Mouse (Mus musculus) lung, embryonic 14.5 days (tissue): Measurements from ENCODE around the gene Nosip. TPM values are rescaled to one million over a fixed set of nuclear protein-coding genes. Genes with fewer than 3 reads are reported as not detected.
"Not testable (repeated sequence)": the region's sequence is repeated elsewhere in the genome, so short reads cannot be mapped to it uniquely, and the experiment has no call there.

Experiments
- ATAC-seq: fragments of 200-750 bp; cut with Nextera tagmentation; 2 replicates; pipeline ENCODE4 v1.8.0; 2017; ENCODE audit warnings: mild to moderate bottlenecking, moderate TSS enrichment, moderate library complexity; ENCODE audit not compliant: insufficient read depth
- DNase-seq: peaks from one replicate; pipeline ENCODE4 v3.0.0-alpha.2; 2015
- H3K27ac ChIP-seq: fragments of 300-500 bp; sonication (generic); 2 replicates; pipeline ENCODE4 v1.5.1; 2014; ENCODE audit warnings: low read depth, mild to moderate bottlenecking, moderate library complexity
- H3K27me3 ChIP-seq: fragments of 300-500 bp; sonication (generic); 2 replicates; pipeline ENCODE4 v1.6.1; 2014; ENCODE audit warnings: low read length, control low read depth; ENCODE audit not compliant: insufficient read depth
- H3K36me3 ChIP-seq: fragments of 300-500 bp; sonication (generic); 2 replicates; pipeline ENCODE4 v1.6.1; 2014; ENCODE audit warnings: control low read depth; ENCODE audit not compliant: insufficient read depth
- H3K4me1 ChIP-seq: fragments of 300-500 bp; sonication (generic); 2 replicates; pipeline ENCODE4 v1.6.1; 2014; ENCODE audit warnings: antibody characterized with exemption, control low read depth; ENCODE audit not compliant: insufficient read depth
- H3K4me2 ChIP-seq: fragments of 300-500 bp; sonication (generic); 2 replicates; pipeline ENCODE4 v1.6.1; 2014; ENCODE audit warnings: mild to moderate bottlenecking
- H3K4me3 ChIP-seq: fragments of 300-500 bp; sonication (generic); 2 replicates; pipeline ENCODE4 v1.5.1; 2014; ENCODE audit warnings: low read depth, low read length
- H3K9ac ChIP-seq: fragments of 300-500 bp; sonication (generic); 2 replicates; pipeline ENCODE4 v1.6.1; 2014
- H3K9me3 ChIP-seq: fragments of 300-500 bp; sonication (generic); 2 replicates; pipeline ENCODE4 v1.6.1; 2016; ENCODE audit warnings: low read depth, low read length, control low read depth
- CTCF ChIP-seq: IDR thresholded peaks from 2 replicates; pipeline ENCODE4 v1.5.1; 2016; ENCODE audit warnings: antibody characterized with exemption, low read depth
- WGBS: fragments of 180-500 bp; shearing (Covaris S2); extraction: QIAGEN DNeasy Blood & Tissue Kit; methylation state at CpG from one replicate; pipeline ENCODE4 v1.1.7; 2014; 5-methylcytosine and 5-hydroxymethylcytosine counted together
- polyA plus RNA-seq: library from polyadenylated mRNA; unstranded; fragments of >200 nt; fragmentation: Nextera tagmentation; extraction: Ambion mirVana; gene quantifications from 2 replicates; pipeline ENCODE4 v1.2.1, GENCODE M21; 2014

Gene Nosip
- polyA plus RNA-seq, 1 experiment from 2014 or later, result 68.6 TPM

DNA sequence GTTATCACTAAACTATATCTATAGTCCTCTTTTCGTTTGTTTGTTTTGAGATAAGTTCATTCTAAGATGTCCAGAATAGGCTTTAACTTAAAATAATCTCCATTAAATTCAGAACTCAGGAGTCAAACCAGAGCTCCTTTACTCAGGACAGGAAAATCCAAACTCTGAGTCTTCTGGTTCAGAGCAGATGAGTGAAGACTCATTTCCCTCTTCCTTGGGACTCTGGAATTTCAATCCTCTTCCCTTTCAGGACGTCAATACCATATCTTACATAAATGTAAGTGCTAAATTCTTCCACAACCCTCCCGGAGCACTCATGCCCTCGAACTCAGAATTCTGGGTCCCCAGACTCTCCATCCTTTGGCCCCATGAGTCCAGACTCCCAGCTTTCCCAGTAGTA lies 45.5 kb upstream of the Nosip start:
- DNase-seq (no peak), ATAC-seq (no peak)
- H3K9ac ChIP-seq, result peak overlapping the region; percentile 92
- H3K9me3 ChIP-seq, result no peaks in the 10 kb centered on the region
- H3K4me1 ChIP-seq, result peaks cover 15% of the 10 kb centered on the region
- H3K4me2 ChIP-seq, result peak overlapping the region; percentile 68
- no peak for TF ChIP-seq CTCF
- 0% methylated on average over 4 of the region's 4 CpGs for WGBS
- peaks cover 26% of the 10 kb centered on the region for H3K36me3 ChIP-seq
- peak overlapping the region; percentile 98 for H3K27ac ChIP-seq
- peak overlapping the region; percentile 96 for H3K4me3 ChIP-seq
- H3K27me3 ChIP-seq, result no peaks in the 10 kb centered on the region

DNA sequence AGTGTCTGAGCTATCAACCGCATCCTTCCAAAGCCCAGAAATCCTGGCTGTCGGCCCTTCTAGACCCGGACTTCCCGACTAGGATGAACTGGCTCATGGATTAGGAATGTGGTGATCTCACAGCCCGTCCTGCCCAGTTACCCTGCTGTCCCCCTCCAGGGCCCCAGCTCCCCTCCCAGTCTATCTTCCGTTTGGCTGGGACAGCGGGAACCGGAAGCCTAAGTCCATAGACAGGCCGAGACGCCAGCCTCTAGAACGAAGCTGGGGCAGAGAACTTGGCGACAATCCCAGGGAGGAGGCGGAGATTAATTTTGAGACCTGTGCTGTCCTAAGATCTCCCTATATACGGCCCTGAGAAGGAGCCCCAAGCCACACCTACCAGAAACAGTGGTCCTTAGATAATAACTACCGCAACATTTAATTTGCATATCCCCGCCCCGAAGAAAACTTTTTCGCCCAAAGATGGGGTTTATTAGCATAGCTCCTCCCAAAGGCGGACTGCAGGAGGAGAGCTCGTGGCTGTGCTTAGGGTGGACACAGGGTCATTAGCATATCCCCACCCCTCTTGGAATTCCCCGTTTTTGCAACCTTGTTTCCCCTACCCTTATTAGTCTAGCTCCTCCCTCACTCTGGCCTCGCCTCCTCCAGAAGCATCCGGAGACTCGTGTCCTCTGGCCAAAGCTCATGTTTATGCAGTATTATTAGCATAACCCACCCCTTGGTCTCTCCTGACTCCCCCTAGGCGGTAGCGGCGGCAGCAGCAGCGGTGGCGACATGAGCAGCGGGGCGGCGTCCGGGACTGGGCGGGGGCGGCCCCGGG lies 44.8 kb upstream of the Nosip start, which contains the start of gene Rras:
Gene Rras (plus strand): TSS at position 720 of the 820 bp plus-strand sequence.
- no peak; the same call in 1 of the 2 replicates for TF ChIP-seq CTCF
- peak within 1 kb of the TSS; percentile 98 for H3K27ac ChIP-seq
- H3K9ac ChIP-seq, result peak within 1 kb of the TSS; percentile 92
- 0% methylated on average over 36 of the region's 36 CpGs for WGBS
- no peaks in the 10 kb centered on the region for H3K27me3 ChIP-seq
- peaks cover 15% of the 10 kb centered on the region for H3K4me1 ChIP-seq
- peaks cover 19% of the 10 kb centered on the region for H3K36me3 ChIP-seq
- peak within 1 kb of the TSS; percentile 68 for H3K4me2 ChIP-seq
- DNase-seq (peak; percentile 98), ATAC-seq (peak; percentile 93)
- H3K9me3 ChIP-seq, result no peaks in the 10 kb centered on the region
- H3K4me3 ChIP-seq, result peak within 1 kb of the TSS; percentile 96

DNA sequence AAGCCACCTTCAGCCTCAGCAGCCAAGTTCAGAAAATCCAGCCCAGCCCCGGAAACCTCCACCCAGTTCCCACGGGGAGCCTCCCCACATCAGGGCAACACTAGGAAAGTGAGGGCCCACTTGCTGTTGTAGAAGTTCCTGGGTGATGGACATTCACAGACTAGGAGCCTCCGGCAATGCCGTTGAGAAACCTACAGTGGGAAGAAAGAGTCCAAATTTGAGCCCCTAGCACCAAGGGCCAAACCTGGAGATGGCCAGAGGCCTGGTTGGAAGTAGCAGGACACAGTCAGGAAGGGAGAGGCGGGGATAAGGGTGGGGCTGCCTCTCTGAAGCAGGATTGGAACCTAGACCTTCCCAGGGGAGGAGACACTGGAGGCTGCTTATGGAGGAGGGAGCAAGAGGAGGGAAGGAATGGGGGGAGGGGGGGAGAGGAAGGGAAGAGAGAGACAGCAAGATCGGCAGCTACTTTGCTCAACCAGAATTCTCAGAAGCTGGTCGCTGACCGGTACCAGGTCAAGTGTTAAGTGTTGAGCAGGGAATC lies 43.1 kb upstream of the Nosip start:
- H3K4me1 ChIP-seq, result peaks cover 15% of the 10 kb centered on the region
- ATAC-seq, result no peak
- no peaks in the 10 kb centered on the region for H3K9me3 ChIP-seq
- DNase-seq, result peak; percentile 71
- H3K36me3 ChIP-seq, result 0 out of 2 replicates have a peak, but pooled peaks cover 3% of the 10 kb centered on the region
- peak overlapping the region; percentile 68 for H3K4me2 ChIP-seq
- 29% methylated on average over 8 of the region's 8 CpGs for WGBS
- H3K4me3 ChIP-seq, result peak overlapping the region; percentile 96
- 0 out of 2 replicates have a peak overlapping the region, but pooled peaks have one; percentile 14 for H3K9ac ChIP-seq
- no peak for TF ChIP-seq CTCF
- H3K27ac ChIP-seq, result peak overlapping the region; percentile 21; the same call in 1 of the 2 replicates
- no peaks in the 10 kb centered on the region for H3K27me3 ChIP-seq

DNA sequence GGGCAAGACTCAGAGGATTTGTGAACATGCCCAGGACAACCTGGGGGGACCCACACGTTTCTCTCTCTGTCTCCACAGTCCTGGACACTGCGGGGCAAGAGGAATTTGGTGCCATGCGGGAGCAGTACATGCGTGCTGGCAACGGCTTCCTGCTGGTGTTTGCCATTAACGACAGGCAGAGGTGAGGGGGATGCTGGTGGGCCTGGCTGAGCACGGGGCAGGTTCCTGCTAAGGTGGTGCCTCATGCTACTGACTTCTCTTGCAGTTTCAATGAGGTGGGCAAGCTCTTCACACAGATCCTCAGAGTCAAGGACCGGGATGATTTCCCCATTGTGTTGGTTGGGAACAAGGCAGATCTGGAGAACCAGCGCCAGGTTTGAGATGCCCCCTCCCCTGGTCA lies 42.0 kb upstream of the Nosip start:
- no peak overlapping the region for H3K27ac ChIP-seq
- no peaks in the 10 kb centered on the region for H3K9me3 ChIP-seq
- ATAC-seq, result no peak
- no peaks in the 10 kb centered on the region for H3K27me3 ChIP-seq
- no peak overlapping the region for H3K4me3 ChIP-seq
- H3K9ac ChIP-seq, result no peak overlapping the region
- no peak for DNase-seq
- H3K4me2 ChIP-seq, result no peak overlapping the region
- 0 out of 2 replicates have a peak, but pooled peaks cover 7% of the 10 kb centered on the region for H3K4me1 ChIP-seq
- H3K36me3 ChIP-seq, result no peaks in the 10 kb centered on the region
- 66% methylated on average over 9 of the region's 9 CpGs for WGBS
- no peak for TF ChIP-seq CTCF

DNA sequence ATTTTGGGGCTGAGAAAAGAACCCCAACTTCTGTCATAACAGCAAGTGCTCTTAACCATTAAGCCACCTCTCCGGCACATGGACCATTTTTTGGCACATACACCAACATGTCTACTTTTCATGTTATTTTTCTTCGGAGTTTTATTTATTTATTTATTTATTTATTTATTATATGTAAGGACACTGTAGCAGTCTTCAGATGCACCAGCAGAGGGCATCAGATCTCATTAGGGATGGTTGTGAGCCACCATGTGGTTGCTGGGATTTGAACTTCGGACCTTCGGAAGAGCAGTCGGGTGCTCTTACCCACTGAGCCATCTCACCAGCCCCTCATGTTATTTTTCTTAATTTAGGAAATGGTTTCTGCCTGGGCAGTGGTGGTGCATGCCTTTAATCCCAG lies 38.5 kb upstream of the Nosip start:
- ATAC-seq, H3K4me3 ChIP-seq, H3K27me3 ChIP-seq, H3K9ac ChIP-seq, H3K27ac ChIP-seq, H3K9me3 ChIP-seq, H3K4me1 ChIP-seq, H3K4me2 ChIP-seq: not testable (repeated sequence)
- WGBS, result 77% methylated on average over 5 of the region's 5 CpGs
- DNase-seq, result peak; percentile 47
- peaks cover 22% of the 10 kb centered on the region for H3K36me3 ChIP-seq
- peak; percentile 38 for TF ChIP-seq CTCF

DNA sequence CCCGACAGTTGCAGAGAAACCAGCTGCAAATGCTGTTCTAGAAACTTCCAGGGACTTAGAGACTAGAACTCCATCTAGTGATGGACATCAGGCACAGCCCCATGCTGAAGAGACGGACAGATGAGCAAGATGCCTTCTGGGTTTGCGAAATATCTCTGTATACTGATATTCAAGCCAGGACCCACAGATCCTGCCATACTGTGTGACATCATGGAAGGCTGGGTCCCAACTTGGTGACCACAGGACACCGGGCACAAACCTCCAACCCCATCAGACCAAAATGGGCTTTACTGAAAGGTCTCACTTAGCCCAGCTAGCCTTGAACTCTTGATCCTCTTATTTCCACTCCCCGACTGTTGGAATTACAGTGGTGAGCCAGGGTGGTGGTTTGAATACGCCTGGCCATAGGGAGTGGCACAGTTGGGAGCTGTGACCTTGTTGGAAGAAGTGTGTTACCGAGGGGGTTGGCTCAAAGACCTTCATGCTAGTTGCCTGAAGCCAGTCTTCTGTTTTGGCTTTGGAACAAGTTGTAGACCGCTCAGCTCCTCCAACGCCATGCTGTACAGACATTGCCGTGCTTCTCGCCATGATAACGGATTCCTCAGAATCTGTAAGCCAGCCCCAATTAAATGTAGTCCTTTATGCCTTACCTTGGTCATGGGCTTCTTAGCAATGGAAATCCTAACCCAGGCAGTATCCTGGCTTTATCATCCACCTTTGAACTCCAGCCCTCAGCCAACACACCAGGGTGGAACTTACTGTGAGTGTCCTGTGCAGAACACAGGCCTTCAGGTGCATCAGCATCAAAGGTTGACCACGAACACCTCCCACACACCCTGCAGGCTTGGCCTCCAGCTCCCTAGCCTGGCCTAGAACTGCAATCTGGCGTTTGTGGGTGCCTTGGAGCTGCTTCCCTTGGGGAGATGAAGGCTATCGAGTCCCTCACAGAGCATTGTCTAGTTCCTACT lies 37.7 kb upstream of the Nosip start:
- H3K9me3 ChIP-seq, result no peaks in the 10 kb centered on the region
- H3K36me3 ChIP-seq, result peaks cover 31% of the 10 kb centered on the region
- no peak overlapping the region for H3K4me3 ChIP-seq
- no peaks in the 10 kb centered on the region for H3K4me1 ChIP-seq
- no peaks in the 10 kb centered on the region for H3K27me3 ChIP-seq
- ATAC-seq (peak; percentile 16; the same call in 1 of the 2 replicates), DNase-seq (peak; percentile 13)
- no peak for TF ChIP-seq CTCF
- 84% methylated on average over 15 of the region's 15 CpGs for WGBS
- H3K27ac ChIP-seq, result no peak overlapping the region
- H3K9ac ChIP-seq, result no peak overlapping the region
- H3K4me2 ChIP-seq, result no peak overlapping the region
